Mouse (Mus musculus) limb, embryonic 11.5 days (tissue): Measurements from ENCODE around the gene Prdm1. TPM values are rescaled to one million over a fixed set of nuclear protein-coding genes. Genes with fewer than 3 reads are reported as not detected.

ENCODE experiments used
- ATAC-seq: fragments of 200-750 bp; cut with Nextera tagmentation; 2 replicates; pipeline ENCODE4 v1.8.0; 2017; ENCODE audit warnings: low read depth; ENCODE audit not compliant: insufficient number of reproducible peaks, low FRiP score, low TSS enrichment
- DNase-seq: peaks from one replicate; pipeline ENCODE4 v3.0.0-alpha.2; 2015; ENCODE audit warnings: low spot score
- H3K27ac ChIP-seq: fragments of 300-500 bp; sonication (generic); replicated peaks from 2 replicates; pipeline ENCODE4 v1.5.1; 2014; ENCODE audit warnings: low read depth, mild to moderate bottlenecking, low read length
- H3K27me3 ChIP-seq: fragments of 300-500 bp; sonication (generic); 2 replicates; pipeline ENCODE4 v1.6.1; 2014; ENCODE audit warnings: mild to moderate bottlenecking, low read length, mixed read lengths; ENCODE audit not compliant: control insufficient read depth, insufficient read depth
- H3K36me3 ChIP-seq: fragments of 300-500 bp; sonication (generic); 2 replicates; pipeline ENCODE4 v1.6.1; 2014; ENCODE audit warnings: mild to moderate bottlenecking, low read length, moderate library complexity, mixed read lengths; ENCODE audit not compliant: control insufficient read depth, insufficient read depth
- H3K4me1 ChIP-seq: fragments of 300-500 bp; sonication (generic); 2 replicates; pipeline ENCODE4 v1.6.1; 2014; ENCODE audit warnings: low read length, mixed read lengths; ENCODE audit not compliant: control insufficient read depth, insufficient read depth
- H3K4me2 ChIP-seq: fragments of 300-500 bp; sonication (generic); 2 replicates; pipeline ENCODE4 v1.6.1; 2014; ENCODE audit warnings: low read depth, mild to moderate bottlenecking, moderate library complexity; ENCODE audit not compliant: severe bottlenecking
- H3K4me3 ChIP-seq: fragments of 300-500 bp; sonication (generic); 2 replicates; pipeline ENCODE4 v1.5.1; 2014; ENCODE audit warnings: low read depth, low read length
- H3K9ac ChIP-seq: fragments of 300-500 bp; sonication (generic); 2 replicates; pipeline ENCODE4 v1.6.1; 2014; ENCODE audit warnings: mild to moderate bottlenecking, low read length
- H3K9me3 ChIP-seq: fragments of 300-500 bp; sonication (generic); 2 replicates; pipeline ENCODE4 v1.6.1; 2016; ENCODE audit warnings: low read length; ENCODE audit not compliant: control insufficient read depth
- WGBS: fragments of 180-500 bp; shearing (Covaris S2); extraction: QIAGEN DNeasy Blood & Tissue Kit; methylation state at CpG from one replicate; pipeline ENCODE4 v1.1.7; 2014; 5-methylcytosine and 5-hydroxymethylcytosine counted together
- polyA plus RNA-seq: library from polyadenylated mRNA; unstranded; fragments of >200 nt; fragmentation: Nextera tagmentation; extraction: Ambion mirVana; gene quantifications from 2 replicates; pipeline ENCODE4 v1.2.1, GENCODE M21; 2014

The Prdm1 gene
- polyA plus RNA-seq, 1 experiment from 2014 or later, result 3.6 TPM

DNA sequence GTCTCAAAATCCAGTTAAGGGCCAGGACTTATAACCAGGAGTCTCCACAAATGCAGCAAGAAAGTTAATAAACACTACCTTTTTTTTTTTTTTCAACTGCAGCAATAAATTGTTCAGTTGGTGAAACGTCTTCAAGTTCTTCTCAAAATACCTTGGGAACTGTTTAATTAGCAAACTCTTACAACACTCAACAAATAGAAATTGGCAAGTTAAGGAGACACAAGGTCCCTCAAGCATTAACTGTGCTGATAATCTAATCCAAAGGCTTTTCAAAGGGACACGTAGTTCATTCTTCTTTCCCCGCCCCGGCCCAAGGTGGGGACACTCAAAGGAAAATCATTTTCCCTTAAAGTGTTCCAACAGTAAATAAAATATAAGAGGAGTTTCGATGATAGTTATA lies 44.2 kb downstream of the Prdm1 start:
- no peak overlapping the region for H3K27ac ChIP-seq
- H3K4me1 ChIP-seq, result peaks cover 10% of the 10 kb centered on the region
- H3K36me3 ChIP-seq, result no peaks in the 10 kb centered on the region
- H3K4me2 ChIP-seq, result no peak overlapping the region
- no peaks in the 10 kb centered on the region for H3K9me3 ChIP-seq
- WGBS, result 74% methylated on average over 5 of the region's 5 CpGs
- no peaks in the 10 kb centered on the region for H3K27me3 ChIP-seq
- DNase-seq, result no peak
- ATAC-seq, result no peak
- H3K4me3 ChIP-seq, result no peak overlapping the region
- H3K9ac ChIP-seq, result no peak overlapping the region

- no peak overlapping the region for H3K4me2 ChIP-seq
- 60% methylated on average over 6 of the region's 6 CpGs for WGBS
- H3K27ac ChIP-seq, result no peak overlapping the region
- peaks cover 14% of the 10 kb centered on the region for H3K4me1 ChIP-seq
- ATAC-seq, result no peak
- no peaks in the 10 kb centered on the region for H3K27me3 ChIP-seq
- no peak overlapping the region for H3K4me3 ChIP-seq
- no peaks in the 10 kb centered on the region for H3K36me3 ChIP-seq
- no peaks in the 10 kb centered on the region for H3K9me3 ChIP-seq
- DNase-seq, result no peak
- H3K9ac ChIP-seq, result no peak overlapping the region
Measured at GRCm38 (mm10) chr10:44483116-44483515, 45.2 kb downstream of the Prdm1 start.

DNA sequence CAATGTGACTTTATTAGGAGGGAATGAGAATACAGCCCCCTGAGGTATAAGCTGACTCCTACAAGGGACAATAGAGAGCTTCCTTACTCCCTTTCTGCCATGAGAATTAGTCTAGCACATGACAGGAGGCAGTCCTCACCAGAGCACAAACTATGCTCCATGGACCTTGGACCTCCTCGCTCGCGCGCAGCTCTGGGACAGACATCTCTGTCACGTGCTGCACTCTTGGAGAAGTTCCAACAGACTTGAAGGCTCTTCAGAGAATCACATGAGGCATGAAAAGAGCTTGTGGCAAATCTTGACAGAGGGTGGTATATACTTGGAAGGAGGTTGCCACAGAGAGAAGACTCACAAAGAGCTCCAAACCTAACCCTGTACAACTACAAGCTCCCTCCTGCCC lies 46.9 kb downstream of the Prdm1 start:
- DNase-seq (no peak), ATAC-seq (no peak)
- Histone ChIP-seq H3K9ac (no peak overlapping the region), H3K27ac (no peak overlapping the region), H3K4me1 (peaks cover 16% of the 10 kb centered on the region), H3K9me3 (no peaks in the 10 kb centered on the region), H3K4me3 (no peak overlapping the region), H3K27me3 (no peaks in the 10 kb centered on the region), H3K4me2 (no peak overlapping the region), H3K36me3 (no peaks in the 10 kb centered on the region)
- WGBS, result 96% methylated on average over 5 of the region's 5 CpGs

DNA sequence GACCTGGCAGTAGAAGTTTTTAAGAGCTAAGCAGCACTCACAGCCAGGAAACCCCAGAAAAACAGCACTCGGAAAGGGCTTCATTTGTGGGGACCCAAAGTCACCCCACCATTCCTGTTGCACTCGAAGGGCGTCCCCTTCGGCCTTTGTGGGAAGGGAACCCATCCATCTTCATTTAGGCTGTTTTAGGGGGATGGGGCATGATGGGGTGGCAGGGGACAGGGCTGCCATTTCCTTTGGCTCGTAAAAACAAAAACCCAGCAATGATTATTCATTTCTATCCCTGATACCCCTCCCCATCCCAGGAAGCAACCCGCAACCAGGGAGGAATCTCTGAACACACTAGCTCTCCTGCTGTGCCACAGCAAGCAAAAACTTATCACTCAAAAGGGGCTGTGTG lies 49.0 kb downstream of the Prdm1 start:
- 13% methylated on average over 6 of the region's 6 CpGs for WGBS
- Histone ChIP-seq H3K4me2 (no peak overlapping the region), H3K27ac (no peak overlapping the region), H3K9me3 (no peaks in the 10 kb centered on the region), H3K4me3 (no peak overlapping the region), H3K4me1 (peaks cover 17% of the 10 kb centered on the region), H3K27me3 (no peaks in the 10 kb centered on the region), H3K9ac (no peak overlapping the region), H3K36me3 (no peaks in the 10 kb centered on the region)
- ATAC-seq (no peak), DNase-seq (no peak)

DNA sequence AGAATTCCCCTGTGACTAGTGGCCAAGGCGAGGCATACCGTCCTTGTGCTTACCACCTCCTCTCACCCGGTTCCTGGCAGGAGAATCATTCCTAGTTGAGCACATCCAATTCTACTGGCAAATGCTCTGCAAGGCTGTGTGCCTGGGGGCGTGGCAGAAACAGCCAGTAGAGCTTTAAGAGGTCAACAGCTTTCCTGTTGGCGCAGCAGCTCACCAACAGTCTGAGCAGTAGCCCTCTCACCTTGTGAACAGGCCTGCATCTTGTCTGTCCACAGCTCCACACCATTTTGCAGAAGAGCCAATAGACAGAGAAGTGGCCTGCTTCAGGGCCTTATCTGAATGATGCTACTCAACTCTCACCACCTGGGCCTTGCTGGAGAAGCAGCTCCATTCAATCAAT lies 50.2 kb downstream of the Prdm1 start:
- DNase-seq, result no peak
- ATAC-seq, result no peak
- Histone ChIP-seq H3K4me1 (peaks cover 15% of the 10 kb centered on the region), H3K4me3 (no peak overlapping the region), H3K4me2 (no peak overlapping the region), H3K9ac (no peak overlapping the region), H3K36me3 (no peaks in the 10 kb centered on the region), H3K9me3 (no peaks in the 10 kb centered on the region), H3K27me3 (no peaks in the 10 kb centered on the region), H3K27ac (no peak overlapping the region)
- 50% methylated on average over 5 of the region's 5 CpGs for WGBS

- Histone ChIP-seq H3K9ac (no peak overlapping the region), H3K36me3 (no peaks in the 10 kb centered on the region), H3K4me3 (no peak overlapping the region), H3K4me1 (peaks cover 15% of the 10 kb centered on the region), H3K27me3 (no peaks in the 10 kb centered on the region), H3K27ac (no peak overlapping the region), H3K9me3 (no peaks in the 10 kb centered on the region), H3K4me2 (no peak overlapping the region)
- ATAC-seq (no peak), DNase-seq (no peak)
- WGBS, result 88% methylated on average over 8 of the region's 8 CpGs
Measured at GRCm38 (mm10) chr10:44477240-44477639, 51.1 kb downstream of the Prdm1 start.

DNA sequence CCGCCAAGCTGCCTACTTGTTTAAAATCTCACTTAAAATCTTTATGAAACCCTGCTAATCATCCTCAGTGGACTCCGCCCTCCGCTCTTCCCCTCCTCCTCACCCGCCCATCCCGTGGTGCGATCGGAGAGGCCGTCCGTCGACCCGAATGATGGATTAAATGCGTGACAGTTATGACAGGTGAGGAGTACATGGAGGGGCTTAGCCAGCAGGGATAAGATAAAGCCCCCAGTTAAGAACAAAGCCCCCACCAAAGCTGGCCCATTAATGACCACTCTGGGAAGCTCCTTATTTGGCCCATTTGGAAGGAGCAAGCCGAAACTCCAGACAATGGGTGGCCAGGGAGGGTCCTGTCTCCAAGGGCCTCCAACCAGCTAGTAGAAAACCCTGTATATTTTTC lies 51.8 kb downstream of the Prdm1 start:
- DNase-seq (no peak), ATAC-seq (no peak)
- Histone ChIP-seq H3K9ac (no peak overlapping the region), H3K4me2 (no peak overlapping the region), H3K4me3 (no peak overlapping the region), H3K4me1 (peaks cover 15% of the 10 kb centered on the region), H3K36me3 (no peaks in the 10 kb centered on the region), H3K27me3 (no peaks in the 10 kb centered on the region), H3K27ac (no peak overlapping the region), H3K9me3 (no peaks in the 10 kb centered on the region)
- 82% methylated on average over 13 of the region's 13 CpGs for WGBS

- Histone ChIP-seq H3K4me3 (no peak overlapping the region), H3K4me2 (no peak overlapping the region), H3K36me3 (no peaks in the 10 kb centered on the region), H3K27me3 (no peaks in the 10 kb centered on the region), H3K9ac (no peak overlapping the region), H3K27ac (no peak overlapping the region), H3K4me1 (peaks cover 15% of the 10 kb centered on the region), H3K9me3 (no peaks in the 10 kb centered on the region)
- WGBS, result 96% methylated on average over 3 of the region's 3 CpGs
- DNase-seq (no peak), ATAC-seq (no peak)
Measured at GRCm38 (mm10) chr10:44475376-44475775, 52.9 kb downstream of the Prdm1 start.

- H3K36me3 ChIP-seq, result no peaks in the 10 kb centered on the region
- H3K9ac ChIP-seq, result no peak overlapping the region
- WGBS, result 64% methylated on average over 10 of the region's 10 CpGs
- no peak overlapping the region for H3K4me2 ChIP-seq
- no peaks in the 10 kb centered on the region for H3K9me3 ChIP-seq
- no peak overlapping the region for H3K4me3 ChIP-seq
- peaks cover 10% of the 10 kb centered on the region for H3K4me1 ChIP-seq
- H3K27ac ChIP-seq, result no peak overlapping the region
- H3K27me3 ChIP-seq, result no peaks in the 10 kb centered on the region
- no peak for ATAC-seq
- no peak for DNase-seq
Measured at GRCm38 (mm10) chr10:44474256-44474655, 54.0 kb downstream of the Prdm1 start.
